Mouse (Mus musculus) embryonic facial prominence, embryonic 11.5 days (tissue): Measurements from ENCODE around the gene Zfp384. TPM values are rescaled to one million over a fixed set of nuclear protein-coding genes. Genes with fewer than 3 reads are reported as not detected.

Experiments used
- polyA plus RNA-seq: library from polyadenylated mRNA; unstranded; fragments of >200 nt; fragmentation: Nextera tagmentation; extraction: Ambion mirVana; gene quantifications from 2 replicates; pipeline ENCODE4 v1.2.1, GENCODE M21; 2014

The Zfp384 gene
- polyA plus RNA-seq, 1 experiment from 2014 or later, result 7.7 TPM

Other genes starting within 250 kb of the Zfp384 start
- 4.3 and 4.5 TPM in 2 replicates for gene Eno2, start 239.5 kb upstream of the Zfp384 start, polyA plus RNA-seq
- 0.29 and 0.97 TPM in 2 replicates for gene Lrrc23, start 229.4 kb upstream of the Zfp384 start, polyA plus RNA-seq
- gene Spsb2, start 200.5 kb upstream of the Zfp384 start, polyA plus RNA-seq, result 4.7 and 4.8 TPM in 2 replicates
- gene Tpi1, start 194.8 kb upstream of the Zfp384 start, polyA plus RNA-seq, result 721 and 787 TPM in 2 replicates
- gene Usp5, start 179.7 kb upstream of the Zfp384 start, polyA plus RNA-seq, result 128 and 133 TPM in 2 replicates
- 210 and 212 TPM in 2 replicates for gene Cdca3, start 179.6 kb upstream of the Zfp384 start, polyA plus RNA-seq
- gene Gnb3, start 168.9 kb upstream of the Zfp384 start, polyA plus RNA-seq, result 0.27 and 0.56 TPM in 2 replicates
- 14.7 and 18.5 TPM in 2 replicates for gene P3h3, start 151.4 kb upstream of the Zfp384 start, polyA plus RNA-seq
- gene Gpr162, start 145.2 kb upstream of the Zfp384 start, polyA plus RNA-seq, result 0.59 and 0.72 TPM in 2 replicates
- not detected in 2 replicates for gene Cd4, start 120.9 kb upstream of the Zfp384 start, polyA plus RNA-seq
- gene Lag3, start 97.4 kb upstream of the Zfp384 start, polyA plus RNA-seq, result 1.7 and 1.8 TPM in 2 replicates
- 184 and 213 TPM in 2 replicates for gene Ptms, start 89.0 kb upstream of the Zfp384 start, polyA plus RNA-seq
- 391 and 402 TPM in 2 replicates for gene Mlf2, start 77.8 kb upstream of the Zfp384 start, polyA plus RNA-seq
- gene Cops7a, start 43.6 kb upstream of the Zfp384 start, polyA plus RNA-seq, result 118 and 125 TPM in 2 replicates
- 1.1 and 1.9 TPM in 2 replicates for gene Pianp, start 12.5 kb upstream of the Zfp384 start, polyA plus RNA-seq
- 141 and 145 TPM in 2 replicates for gene Ing4, start 30.6 kb downstream of the Zfp384 start, polyA plus RNA-seq
- gene Acrbp, start 40.5 kb downstream of the Zfp384 start, polyA plus RNA-seq, result 10.0 and 12.5 TPM in 2 replicates
- 0.25 and 0.49 TPM in 2 replicates for gene Lpar5, start 58.8 kb downstream of the Zfp384 start, polyA plus RNA-seq
- gene Chd4, start 86.8 kb downstream of the Zfp384 start, polyA plus RNA-seq, result 93.2 and 94.5 TPM in 2 replicates
- 66.3 and 69.8 TPM in 2 replicates for gene Nop2, start 122.8 kb downstream of the Zfp384 start, polyA plus RNA-seq
- 7.0 and 10.3 TPM in 2 replicates for gene Iffo1, start 136.1 kb downstream of the Zfp384 start, polyA plus RNA-seq
- gene Gapdh, start 157.3 kb downstream of the Zfp384 start, polyA plus RNA-seq, result 2,314 and 2,539 TPM in 2 replicates
- gene Ncapd2, start 182.6 kb downstream of the Zfp384 start, polyA plus RNA-seq, result 135 and 136 TPM in 2 replicates
- 205 and 217 TPM in 2 replicates for gene Mrpl51, start 182.7 kb downstream of the Zfp384 start, polyA plus RNA-seq
- gene Vamp1, start 206.4 kb downstream of the Zfp384 start, polyA plus RNA-seq, result 1.2 and 1.4 TPM in 2 replicates
- 1.0 and 1.1 TPM in 2 replicates for gene Tapbpl, start 222.7 kb downstream of the Zfp384 start, polyA plus RNA-seq
- 0.22 TPM in 1 of 2 replicates, not detected in the other for gene Cd27, start 227.9 kb downstream of the Zfp384 start, polyA plus RNA-seq